Mouse (Mus musculus) liver, embryonic 15.5 days (tissue): ENCODE data around the gene Prr15l. TPM values are rescaled to one million over a fixed set of nuclear protein-coding genes. Genes with fewer than 3 reads are reported as not detected.

Source experiments
- polyA plus RNA-seq: library from polyadenylated mRNA; unstranded; fragments of >200 nt; fragmentation: Nextera tagmentation; extraction: Ambion mirVana; gene quantifications from 2 replicates; pipeline ENCODE4 v1.2.1, GENCODE M21; 2015

Prr15l gene
- polyA plus RNA-seq, 1 experiment from 2014 or later = 5.9 TPM

Other genes starting within 250 kb of the Prr15l start
- 8.6 and 8.7 TPM in 2 replicates for gene Snx11, start 150.5 kb upstream of the Prr15l start, polyA plus RNA-seq
- 26.1 and 29.8 TPM in 2 replicates for gene Cbx1, start 139.0 kb upstream of the Prr15l start, polyA plus RNA-seq
- gene Nfe2l1, start 98.1 kb upstream of the Prr15l start, polyA plus RNA-seq = 18.8 and 20.8 TPM in 2 replicates
- 21.1 and 21.4 TPM in 2 replicates for gene Copz2, start 78.2 kb upstream of the Prr15l start, polyA plus RNA-seq
- gene Cdk5rap3, start 11.6 kb upstream of the Prr15l start, polyA plus RNA-seq = 33.7 and 40.6 TPM in 2 replicates
- gene Pnpo, start 15.9 kb downstream of the Prr15l start, polyA plus RNA-seq = 719 and 785 TPM in 2 replicates
- 17.6 and 18.0 TPM in 2 replicates for gene Sp2, start 54.9 kb downstream of the Prr15l start, polyA plus RNA-seq
- gene Sp6, start 85.3 kb downstream of the Prr15l start, polyA plus RNA-seq = 0.03 and 0.05 TPM in 2 replicates
- 11.8 and 13.2 TPM in 2 replicates for gene Scrn2, start 101.8 kb downstream of the Prr15l start, polyA plus RNA-seq
- gene Lrrc46, start 113.3 kb downstream of the Prr15l start, polyA plus RNA-seq = 0.08 and 0.54 TPM in 2 replicates
- 34.0 and 34.6 TPM in 2 replicates for gene Mrpl10, start 113.5 kb downstream of the Prr15l start, polyA plus RNA-seq
- 2.3 and 2.9 TPM in 2 replicates for gene Osbpl7, start 122.5 kb downstream of the Prr15l start, polyA plus RNA-seq
- 0.08 and 0.15 TPM in 2 replicates for gene Tbx21, start 187.2 kb downstream of the Prr15l start, polyA plus RNA-seq
- gene Tbkbp1, start 223.4 kb downstream of the Prr15l start, polyA plus RNA-seq = 1.9 and 2.1 TPM in 2 replicates